Mouse (Mus musculus): ENCODE measurements at regions not wholly inside any gene's neighbourhood (a gene's known extent, or its start where the extent isn't known, plus 50 kb on each side); places are given as distances from the start of the nearest gene placed in this dataset.

DNA sequence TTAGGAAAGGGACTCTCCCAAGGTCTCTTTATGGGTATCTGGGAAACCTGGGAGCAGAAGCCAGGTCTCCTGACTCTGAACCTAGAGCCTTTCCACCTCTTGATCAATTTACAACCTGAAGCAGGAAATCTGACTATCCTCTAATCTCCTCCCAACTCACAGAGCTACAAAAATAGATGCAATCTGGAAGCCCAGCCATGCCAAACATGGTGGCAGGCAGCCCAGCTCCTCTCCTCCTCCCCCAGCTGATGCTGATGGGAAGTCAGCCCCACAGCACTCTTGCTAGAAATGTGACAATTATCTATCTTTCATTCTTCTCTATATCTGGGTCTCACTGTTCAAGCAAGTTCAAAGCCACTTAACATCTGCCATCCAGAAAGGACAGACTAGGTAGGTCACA lies 233.5 kb downstream of the Sec61b start:
- in situ Hi-C loops (cut with MboI; ENCODE audit: unreplicated experiment in 2 of 2): no loop called here

DNA sequence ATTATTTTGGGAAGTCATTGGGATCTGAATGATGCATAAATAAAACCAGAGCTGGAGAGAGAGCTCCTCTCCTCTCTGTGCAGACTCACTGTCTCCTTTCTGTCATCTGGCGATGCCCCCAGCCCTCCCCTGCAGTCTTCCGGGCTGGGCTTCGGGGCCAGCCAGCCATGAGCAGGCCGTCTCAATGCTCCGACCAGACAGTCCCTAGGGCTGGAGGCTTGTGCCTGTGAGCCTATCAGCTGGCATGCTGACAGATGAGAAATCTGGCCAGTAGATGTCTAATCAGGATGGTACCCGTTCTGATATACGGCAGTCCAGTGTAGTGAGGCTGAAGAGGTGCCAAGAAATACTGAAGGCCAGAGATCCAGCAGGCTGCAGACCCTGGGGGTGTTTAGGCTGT lies 238.9 kb downstream of the Sec61b start:
- in situ Hi-C loops (cut with MboI; ENCODE audit: unreplicated experiment in 2 of 2): no loop called here

- in situ Hi-C loops (cut with MboI; ENCODE audit: unreplicated experiment in 2 of 2): loop anchor here in 1 of 2 experiments (25.0 kb wide), 1 partner anchor 463 kb away; no protein-coding TSS in a partner anchor
Observed at GRCm38 (mm10) chr4:47724331-47725004, 250.0 kb downstream of the Sec61b start.

DNA sequence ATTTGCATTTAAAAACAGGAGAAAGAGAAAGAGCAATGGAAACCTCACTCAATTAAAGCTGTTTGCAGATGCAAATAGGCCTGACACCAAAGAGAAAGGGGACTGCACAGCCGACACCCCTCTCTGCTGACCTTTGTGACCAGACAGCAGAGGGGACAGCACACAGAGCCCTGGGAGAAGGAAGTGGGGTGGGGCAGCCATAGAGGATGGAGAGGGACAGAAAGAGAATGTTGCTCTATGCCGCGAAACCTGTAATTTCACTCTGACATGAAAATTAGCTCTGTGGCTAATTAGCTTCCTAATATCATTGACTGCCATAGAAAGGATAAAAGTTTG lies 250.5 kb downstream of the Sec61b start:
- in situ Hi-C loops (cut with MboI; ENCODE audit: unreplicated experiment in 2 of 2): loop anchor here in 1 of 2 experiments (25.0 kb wide), 1 partner anchor 462 kb away; no protein-coding TSS in a partner anchor

GRCm38 (mm10) chr4:47746498-47747190 lies 272.2 kb downstream of the Sec61b start:
- in situ Hi-C loops (cut with MboI; ENCODE audit: unreplicated experiment in 2 of 2): loop anchor here in 1 of 2 experiments (25.0 kb wide), 1 partner anchor 441 kb away; no protein-coding TSS in a partner anchor

GRCm38 (mm10) chr4:47772230-47772920 lies 272.6 kb upstream of the Nr4a3 start:
- in situ Hi-C loops (cut with MboI; ENCODE audit: unreplicated experiment in 2 of 2): no loop called here

DNA sequence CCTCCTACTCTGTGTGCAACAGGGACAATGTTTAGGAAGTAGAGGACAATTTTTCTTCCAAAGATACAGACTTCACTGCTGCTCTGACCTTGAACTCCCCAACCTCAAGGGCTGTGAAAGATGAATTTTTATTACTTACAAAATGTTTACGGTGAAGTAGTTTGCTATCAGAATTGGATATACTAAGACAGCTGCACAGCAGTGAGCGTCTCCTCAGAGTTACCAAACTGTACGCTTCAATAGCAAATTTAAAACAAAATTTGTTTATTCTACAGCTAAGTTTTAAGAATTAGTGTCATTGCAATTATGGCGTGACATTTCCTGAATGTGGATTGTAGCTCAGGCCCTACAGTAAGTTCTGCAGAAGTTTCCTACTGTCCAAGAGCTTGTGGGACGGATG lies 270.3 kb upstream of the Nr4a3 start:
- in situ Hi-C loops (cut with MboI; ENCODE audit: unreplicated experiment in 2 of 2): no loop called here

- in situ Hi-C loops (cut with MboI; ENCODE audit: unreplicated experiment in 2 of 2): no loop called here
Observed at GRCm38 (mm10) chr4:47781039-47781438, 263.9 kb upstream of the Nr4a3 start.

GRCm38 (mm10) chr4:47796977-47797376 lies 248.0 kb upstream of the Nr4a3 start:
- in situ Hi-C loops (cut with MboI; ENCODE audit: unreplicated experiment in 2 of 2): no loop called here

DNA sequence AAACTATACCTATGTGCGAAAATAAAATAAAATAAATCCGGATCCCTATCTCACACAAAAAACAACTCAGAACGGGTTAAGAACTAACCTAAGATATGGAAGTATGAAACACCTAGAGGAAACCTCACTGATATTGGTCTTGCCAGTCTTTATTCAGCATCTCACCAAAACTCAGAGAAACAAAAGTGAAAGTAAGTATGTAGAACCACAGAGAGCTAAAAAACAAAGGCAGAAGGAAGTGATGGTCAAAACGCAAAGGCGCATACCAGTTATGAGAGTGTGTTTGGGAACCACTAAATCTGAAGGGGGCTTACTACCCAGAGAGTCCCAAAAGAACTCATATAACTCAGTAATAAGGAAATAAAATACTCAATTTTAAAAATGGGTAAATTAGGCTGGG lies 245.8 kb upstream of the Nr4a3 start:
- in situ Hi-C loops (cut with MboI; ENCODE audit: unreplicated experiment in 2 of 2): no loop called here

- in situ Hi-C loops (cut with MboI; ENCODE audit: unreplicated experiment in 2 of 2): no loop called here
Observed at GRCm38 (mm10) chr4:47803111-47803510, 241.8 kb upstream of the Nr4a3 start.

DNA sequence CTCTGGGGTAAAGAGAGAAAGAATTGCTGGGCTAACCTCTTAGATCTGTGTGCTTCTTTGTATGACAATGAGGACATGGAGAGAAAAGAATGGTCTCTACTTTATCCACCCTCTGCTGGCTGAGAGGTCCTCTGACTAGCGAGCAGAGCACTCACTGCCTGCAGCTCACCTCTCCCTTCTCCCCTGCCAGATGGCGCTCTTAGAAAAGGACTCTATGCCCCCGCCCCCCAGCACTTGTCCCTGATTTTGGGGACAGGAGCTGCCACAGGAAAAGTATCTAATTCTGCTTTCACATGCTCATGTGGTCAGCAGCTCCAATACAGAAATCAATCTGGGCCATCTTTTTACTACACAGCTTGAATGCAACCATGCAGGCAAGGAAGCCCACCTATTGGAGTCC lies 237.1 kb upstream of the Nr4a3 start:
- in situ Hi-C loops (cut with MboI; ENCODE audit: unreplicated experiment in 2 of 2): no loop called here

- in situ Hi-C loops (cut with MboI; ENCODE audit: unreplicated experiment in 2 of 2): no loop called here
Observed at GRCm38 (mm10) chr4:47814030-47814429, 230.9 kb upstream of the Nr4a3 start.

DNA sequence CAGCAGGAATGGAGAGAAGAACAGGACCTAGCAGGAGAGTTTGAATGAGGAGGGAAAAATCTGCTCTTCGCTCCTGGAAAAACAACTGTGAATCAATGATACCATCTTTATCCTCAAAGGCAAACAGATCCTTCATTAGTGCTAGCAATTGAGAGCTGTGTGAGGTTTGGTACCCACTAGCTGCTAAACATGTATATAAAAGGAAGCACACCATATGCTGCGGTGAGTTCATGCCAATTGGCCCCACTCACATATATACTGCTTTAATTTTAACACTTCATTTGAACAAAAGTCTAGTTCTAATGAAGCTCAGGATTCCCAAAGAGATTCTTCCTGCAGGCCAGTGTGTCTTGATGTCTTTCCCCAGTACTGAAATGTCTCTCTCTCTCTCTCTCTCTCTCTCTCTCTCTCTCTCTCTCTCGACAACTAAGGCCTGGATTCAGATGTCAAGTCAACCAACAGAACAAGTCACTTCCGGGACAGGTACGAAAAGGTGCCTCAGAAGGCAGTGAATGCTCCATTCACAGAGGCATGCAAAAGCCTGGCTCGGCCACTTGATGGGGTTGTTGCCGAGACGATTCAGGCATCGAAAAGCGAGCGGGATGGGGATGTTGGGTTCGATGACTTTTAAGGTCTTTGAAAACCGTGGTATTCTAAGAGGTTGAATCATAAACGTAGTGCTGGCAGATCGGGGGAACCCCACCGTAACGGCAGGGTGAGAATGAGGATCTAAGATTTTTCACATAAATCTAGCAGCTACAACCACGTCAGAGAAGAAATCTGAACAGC lies 226.4 kb upstream of the Nr4a3 start:
- in situ Hi-C loops (cut with MboI; ENCODE audit: unreplicated experiment in 2 of 2): no loop called here

GRCm38 (mm10) chr4:47820562-47820961 lies 224.4 kb upstream of the Nr4a3 start:
- in situ Hi-C loops (cut with MboI; ENCODE audit: unreplicated experiment in 2 of 2): no loop called here

GRCm38 (mm10) chr4:47823299-47823698 lies 221.7 kb upstream of the Nr4a3 start:
- in situ Hi-C loops (cut with MboI; ENCODE audit: unreplicated experiment in 2 of 2): no loop called here

- in situ Hi-C loops (cut with MboI; ENCODE audit: unreplicated experiment in 2 of 2): no loop called here
Observed at GRCm38 (mm10) chr4:47824083-47824482, 220.9 kb upstream of the Nr4a3 start.

GRCm38 (mm10) chr4:47832905-47833304 lies 212.0 kb upstream of the Nr4a3 start:
- in situ Hi-C loops (cut with MboI; ENCODE audit: unreplicated experiment in 2 of 2): no loop called here

- in situ Hi-C loops (cut with MboI; ENCODE audit: unreplicated experiment in 2 of 2): no loop called here
Observed at GRCm38 (mm10) chr4:47838411-47838810, 206.5 kb upstream of the Nr4a3 start.

- in situ Hi-C loops (cut with MboI; ENCODE audit: unreplicated experiment in 2 of 2): no loop called here
Observed at GRCm38 (mm10) chr4:47842128-47842656, 202.8 kb upstream of the Nr4a3 start.

- in situ Hi-C loops (cut with MboI; ENCODE audit: unreplicated experiment in 2 of 2): no loop called here
Observed at GRCm38 (mm10) chr4:47845239-47845638, 199.7 kb upstream of the Nr4a3 start.
